Mouse (Mus musculus): Measurements from ENCODE around the gene Aasdh. TPM values are rescaled to one million over a fixed set of nuclear protein-coding genes. Genes with fewer than 3 reads are reported as not detected.
"Not testable (repeated sequence)": the region's sequence is repeated elsewhere in the genome, so short reads cannot be mapped to it uniquely, and the experiment has no call there.

Gene Aasdh
- total and polyA plus RNA-seq, 2 experiments from 2014 or later, result 8.7 to 16.4 TPM

GRCm38 (mm10) chr5:76928124-76928832, 23.0 kb upstream of the Aasdh start:
- DNase-seq (ENCODE audit: low spot score) (peak; percentile 96), ATAC-seq (ENCODE audit: insufficient read depth, low read depth) (peak; percentile 89)
- Histone ChIP-seq H3K9ac (replicated peaks; ENCODE audit: low read depth, low read length) (peak overlapping the region; percentile 58; the same call in 1 of the 2 replicates), H3K27ac (ENCODE audit: low read depth) (peak overlapping the region; percentile 93), H3K9me3 (replicated peaks; ENCODE audit: control insufficient read depth, low read length) (no peaks in the 10 kb centered on the region), H3K36me3 (replicated peaks; ENCODE audit: control insufficient read depth, insufficient read depth, low read length) (peaks cover 14% of the 10 kb centered on the region), H3K27me3 (ENCODE audit: control insufficient read depth, insufficient read depth, low read length) (no peaks in the 10 kb centered on the region), H3K4me3 (ENCODE audit: low read depth, low read length) (peak overlapping the region; percentile 38), H3K4me1 (ENCODE audit: control insufficient read depth, insufficient read depth) (peaks cover 29% of the 10 kb centered on the region), H3K4me2 (ENCODE audit: low read depth, low read length) (peak overlapping the region; percentile 61)
- TF ChIP-seq EP300 (IDR thresholded peaks at IDR 0.05; ENCODE audit: low read depth) (no peak), CTCF (IDR thresholded peaks at IDR 0.05; ENCODE audit: low read depth) (no peak)
- WGBS, result 31% methylated on average over 16 of the region's 16 CpGs

- WGBS, result 83% methylated on average over 1 of the region's 1 CpGs
- TF ChIP-seq EP300 (IDR thresholded peaks at IDR 0.05; ENCODE audit: low read depth) (no peak), CTCF (IDR thresholded peaks at IDR 0.05; ENCODE audit: low read depth) (no peak)
- Histone ChIP-seq H3K36me3 (replicated peaks; ENCODE audit: control insufficient read depth, insufficient read depth, low read length) (peaks cover 42% of the 10 kb centered on the region), H3K27ac (ENCODE audit: low read depth) (peak overlapping the region; percentile 64), H3K9me3 (replicated peaks; ENCODE audit: control insufficient read depth, low read length) (no peaks in the 10 kb centered on the region), H3K9ac (replicated peaks; ENCODE audit: low read depth, low read length) (no peak overlapping the region), H3K4me3 (ENCODE audit: low read depth, low read length) (no peak overlapping the region), H3K4me2 (ENCODE audit: low read depth, low read length) (no peak overlapping the region), H3K4me1 (ENCODE audit: control insufficient read depth, insufficient read depth) (peaks cover 28% of the 10 kb centered on the region), H3K27me3 (ENCODE audit: control insufficient read depth, insufficient read depth, low read length) (no peaks in the 10 kb centered on the region)
- DNase-seq (ENCODE audit: low spot score) (no peak), ATAC-seq (ENCODE audit: insufficient read depth, low read depth) (no peak)
These were observed 19.0 kb upstream of the Aasdh start for GRCm38 (mm10) chr5:76924296-76924695.

- peaks cover 51% of the 10 kb centered on the region for H3K36me3 ChIP-seq (replicated peaks; ENCODE audit: control insufficient read depth, insufficient read depth, low read length)
- peak; percentile 54 for ATAC-seq (ENCODE audit: insufficient read depth, low read depth)
- H3K9me3 ChIP-seq (replicated peaks; ENCODE audit: control insufficient read depth, low read length), result no peaks in the 10 kb centered on the region
- peak overlapping the region; percentile 64 for H3K27ac ChIP-seq (ENCODE audit: low read depth)
- H3K4me1 ChIP-seq (ENCODE audit: control insufficient read depth, insufficient read depth), result peaks cover 20% of the 10 kb centered on the region
- H3K9ac ChIP-seq (replicated peaks; ENCODE audit: low read depth, low read length), result no peak overlapping the region
- peak; percentile 57 for DNase-seq (ENCODE audit: low spot score)
- TF ChIP-seq CTCF (IDR thresholded peaks at IDR 0.05; ENCODE audit: low read depth) (no peak), EP300 (IDR thresholded peaks at IDR 0.05; ENCODE audit: low read depth) (no peak)
- no peak overlapping the region for H3K4me3 ChIP-seq (ENCODE audit: low read depth, low read length)
- peak overlapping the region; percentile 20; the same call in 1 of the 2 replicates for H3K4me2 ChIP-seq (ENCODE audit: low read depth, low read length)
- WGBS, result 46% methylated on average over 13 of the region's 13 CpGs
- no peaks in the 10 kb centered on the region for H3K27me3 ChIP-seq (ENCODE audit: control insufficient read depth, insufficient read depth, low read length)
These were observed 18.1 kb upstream of the Aasdh start for GRCm38 (mm10) chr5:76923428-76923827.

GRCm38 (mm10) chr5:76922833-76923232, 17.5 kb upstream of the Aasdh start:
- Histone ChIP-seq H3K4me2 (ENCODE audit: low read depth, low read length) (no peak overlapping the region), H3K4me3 (ENCODE audit: low read depth, low read length) (no peak overlapping the region), H3K9ac (replicated peaks; ENCODE audit: low read depth, low read length) (no peak overlapping the region), H3K9me3 (replicated peaks; ENCODE audit: control insufficient read depth, low read length) (no peaks in the 10 kb centered on the region), H3K27ac (ENCODE audit: low read depth) (no peak overlapping the region), H3K4me1 (ENCODE audit: control insufficient read depth, insufficient read depth) (peaks cover 19% of the 10 kb centered on the region), H3K36me3 (replicated peaks; ENCODE audit: control insufficient read depth, insufficient read depth, low read length) (peaks cover 57% of the 10 kb centered on the region), H3K27me3 (ENCODE audit: control insufficient read depth, insufficient read depth, low read length) (no peaks in the 10 kb centered on the region)
- ATAC-seq (ENCODE audit: insufficient read depth, low read depth), result no peak
- TF ChIP-seq CTCF (IDR thresholded peaks at IDR 0.05; ENCODE audit: low read depth) (no peak), EP300 (IDR thresholded peaks at IDR 0.05; ENCODE audit: low read depth) (no peak)
- no peak for DNase-seq (ENCODE audit: low spot score)
- WGBS, result 80% methylated on average over 4 of the region's 4 CpGs

GRCm38 (mm10) chr5:76912522-76912921, 7.2 kb upstream of the Aasdh start:
- not testable (repeated sequence) for ATAC-seq (ENCODE audit: insufficient read depth, low read depth); H3K27ac ChIP-seq (ENCODE audit: low read depth); H3K4me1 ChIP-seq (ENCODE audit: control insufficient read depth, insufficient read depth); DNase-seq (ENCODE audit: low spot score); H3K4me3 ChIP-seq (ENCODE audit: low read depth, low read length); H3K9ac ChIP-seq (replicated peaks; ENCODE audit: low read depth, low read length); H3K9me3 ChIP-seq (replicated peaks; ENCODE audit: control insufficient read depth, low read length); H3K27me3 ChIP-seq (ENCODE audit: control insufficient read depth, insufficient read depth, low read length); H3K4me2 ChIP-seq (ENCODE audit: low read depth, low read length)
- peaks cover 24% of the 10 kb centered on the region for H3K36me3 ChIP-seq (replicated peaks; ENCODE audit: control insufficient read depth, insufficient read depth, low read length)
- 96% methylated on average over 5 of the region's 5 CpGs for WGBS

- H3K9me3 ChIP-seq (replicated peaks; ENCODE audit: control insufficient read depth, low read length), result no peaks in the 10 kb centered on the region
- TF ChIP-seq CTCF (IDR thresholded peaks at IDR 0.05; ENCODE audit: low read depth), result no peak
- no peak for TF ChIP-seq EP300 (IDR thresholded peaks at IDR 0.05; ENCODE audit: low read depth)
- H3K27me3 ChIP-seq (ENCODE audit: control insufficient read depth, insufficient read depth, low read length), result no peaks in the 10 kb centered on the region
- no peak overlapping the region for H3K4me3 ChIP-seq (ENCODE audit: low read depth, low read length)
- WGBS, result 66% methylated on average over 3 of the region's 3 CpGs
- DNase-seq (ENCODE audit: low spot score) (no peak), ATAC-seq (ENCODE audit: insufficient read depth, low read depth) (no peak)
- H3K36me3 ChIP-seq (replicated peaks; ENCODE audit: control insufficient read depth, insufficient read depth, low read length), result peaks cover 15% of the 10 kb centered on the region
- H3K27ac ChIP-seq (ENCODE audit: low read depth), result no peak overlapping the region
- H3K4me2 ChIP-seq (ENCODE audit: low read depth, low read length), result no peak overlapping the region
- no peaks in the 10 kb centered on the region; the same call in 1 of the 2 replicates for H3K4me1 ChIP-seq (ENCODE audit: control insufficient read depth, insufficient read depth)
- no peak overlapping the region for H3K9ac ChIP-seq (replicated peaks; ENCODE audit: low read depth, low read length)
These were observed 5.5 kb upstream of the Aasdh start for GRCm38 (mm10) chr5:76910807-76911206.

All from heart, postnatal 0 days (tissue).